Mouse (Mus musculus) heart, postnatal 0 days (tissue): ENCODE results near the gene Rab3gap2. TPM values are rescaled to one million over a fixed set of nuclear protein-coding genes. Genes with fewer than 3 reads are reported as not detected.

Experiments used
- ATAC-seq: fragments of 200-750 bp; cut with Nextera tagmentation; 2 replicates; pipeline ENCODE4 v1.8.0; 2017; ENCODE audit warnings: low read depth, moderate number of reproducible peaks, moderate library complexity; ENCODE audit not compliant: insufficient read depth
- DNase-seq: peaks from one replicate; pipeline ENCODE4 v3.0.0-alpha.2; 2016; ENCODE audit warnings: low spot score
- H3K27ac ChIP-seq: fragments of 300-500 bp; sonication (generic); 2 replicates; pipeline ENCODE4 v1.5.1; 2014; ENCODE audit warnings: low read depth, mild to moderate bottlenecking
- H3K27me3 ChIP-seq: fragments of 300-500 bp; sonication (generic); 2 replicates; pipeline ENCODE4 v1.6.1; 2014; ENCODE audit warnings: low read length, mixed read lengths; ENCODE audit not compliant: control insufficient read depth, insufficient read depth
- H3K36me3 ChIP-seq: fragments of 300-500 bp; sonication (generic); replicated peaks from 2 replicates; pipeline ENCODE4 v1.6.1; 2014; ENCODE audit warnings: low read length, mixed read lengths; ENCODE audit not compliant: control insufficient read depth, insufficient read depth
- H3K4me1 ChIP-seq: fragments of 300-500 bp; sonication (generic); 2 replicates; pipeline ENCODE4 v1.6.1; 2014; ENCODE audit warnings: antibody characterized with exemption; ENCODE audit not compliant: control insufficient read depth, insufficient read depth
- H3K4me2 ChIP-seq: fragments of 300-500 bp; sonication (generic); 2 replicates; pipeline ENCODE4 v1.6.1; 2014; ENCODE audit warnings: low read depth, mild to moderate bottlenecking, low read length, moderate library complexity
- H3K4me3 ChIP-seq: fragments of 300-500 bp; sonication (generic); 2 replicates; pipeline ENCODE4 v1.5.1; 2014; ENCODE audit warnings: low read depth, low read length
- H3K9ac ChIP-seq: fragments of 300-500 bp; sonication (generic); replicated peaks from 2 replicates; pipeline ENCODE4 v1.6.1; 2014; ENCODE audit warnings: low read depth, low read length, mixed read lengths
- H3K9me3 ChIP-seq: fragments of 300-500 bp; sonication (generic); replicated peaks from 2 replicates; pipeline ENCODE4 v1.6.1; 2016; ENCODE audit warnings: low read length; ENCODE audit not compliant: control insufficient read depth
- CTCF ChIP-seq: IDR thresholded peaks from 2 replicates; pipeline ENCODE4 v1.5.1; 2016; ENCODE audit warnings: antibody characterized with exemption, control low read depth, low read depth
- EP300 ChIP-seq: IDR thresholded peaks from 2 replicates; pipeline ENCODE4 v1.6.1; 2016; ENCODE audit warnings: antibody characterized with exemption, low read depth
- WGBS: fragments of 180-500 bp; shearing (Covaris S2); extraction: QIAGEN DNeasy Blood & Tissue Kit; methylation state at CpG from one replicate; pipeline ENCODE4 v1.1.7; 2014; 5-methylcytosine and 5-hydroxymethylcytosine counted together
- polyA plus RNA-seq: library from polyadenylated mRNA; unstranded; fragments of >200 nt; fragmentation: Nextera tagmentation; extraction: Ambion mirVana; gene quantifications from 2 replicates; pipeline ENCODE4 v1.2.1, GENCODE M21; 2015
- total RNA-seq: library from RNA; depleted of rRNA; stranded (reverse); fragments of >200 nt; gene quantifications from 2 replicates; pipeline ENCODE4 v1.2.3, GENCODE M21; 2014; ENCODE audit warnings: low replicate concordance

Gene Rab3gap2
- total and polyA plus RNA-seq, 2 experiments from 2014 or later, result 11.1 to 15.5 TPM

- no peak overlapping the region for H3K4me3 ChIP-seq
- H3K9ac ChIP-seq, result no peak overlapping the region
- H3K27ac ChIP-seq, result no peak overlapping the region
- no peak for ATAC-seq
- H3K4me2 ChIP-seq, result no peak overlapping the region
- 89% methylated on average over 10 of the region's 10 CpGs for WGBS
- peaks cover 84% of the 10 kb centered on the region for H3K36me3 ChIP-seq
- H3K9me3 ChIP-seq, result no peaks in the 10 kb centered on the region
- no peak for TF ChIP-seq CTCF
- no peak for TF ChIP-seq EP300
- no peaks in the 10 kb centered on the region for H3K27me3 ChIP-seq
- DNase-seq, result no peak
- H3K4me1 ChIP-seq, result no peaks in the 10 kb centered on the region
Observed at GRCm38 (mm10) chr1:185292646-185293360, 88.9 kb downstream of the Rab3gap2 start.

GRCm38 (mm10) chr1:185296850-185297249 lies 92.9 kb downstream of the Rab3gap2 start:
- Histone ChIP-seq H3K27me3 (no peaks in the 10 kb centered on the region), H3K9ac (no peak overlapping the region), H3K9me3 (no peaks in the 10 kb centered on the region), H3K4me1 (no peaks in the 10 kb centered on the region), H3K36me3 (peaks cover 60% of the 10 kb centered on the region), H3K4me3 (no peak overlapping the region), H3K4me2 (no peak overlapping the region), H3K27ac (no peak overlapping the region)
- 87% methylated on average over 7 of the region's 7 CpGs for WGBS
- TF ChIP-seq EP300 (no peak), CTCF (no peak)
- no peak for ATAC-seq
- no peak for DNase-seq

GRCm38 (mm10) chr1:185298496-185298895 lies 94.6 kb downstream of the Rab3gap2 start:
- DNase-seq, result no peak
- WGBS, result 90% methylated on average over 8 of the region's 8 CpGs
- Histone ChIP-seq H3K4me2 (no peak overlapping the region), H3K36me3 (peaks cover 59% of the 10 kb centered on the region), H3K27ac (no peak overlapping the region), H3K4me1 (no peaks in the 10 kb centered on the region), H3K9ac (no peak overlapping the region), H3K9me3 (no peaks in the 10 kb centered on the region), H3K27me3 (no peaks in the 10 kb centered on the region), H3K4me3 (no peak overlapping the region)
- TF ChIP-seq EP300 (no peak), CTCF (no peak)
- ATAC-seq, result no peak

- no peak overlapping the region for H3K9ac ChIP-seq
- H3K4me3 ChIP-seq, result no peak overlapping the region
- no peak for ATAC-seq
- no peaks in the 10 kb centered on the region for H3K4me1 ChIP-seq
- H3K9me3 ChIP-seq, result no peaks in the 10 kb centered on the region
- no peak for TF ChIP-seq EP300
- no peak for TF ChIP-seq CTCF
- 93% methylated on average over 6 of the region's 6 CpGs for WGBS
- no peak overlapping the region for H3K4me2 ChIP-seq
- no peaks in the 10 kb centered on the region for H3K27me3 ChIP-seq
- H3K27ac ChIP-seq, result no peak overlapping the region
- peaks cover 31% of the 10 kb centered on the region for H3K36me3 ChIP-seq
- no peak for DNase-seq
Observed at GRCm38 (mm10) chr1:185302816-185303215, 98.9 kb downstream of the Rab3gap2 start.

- Histone ChIP-seq H3K4me3 (no peak overlapping the region), H3K9ac (no peak overlapping the region), H3K27me3 (no peaks in the 10 kb centered on the region), H3K36me3 (peaks cover 27% of the 10 kb centered on the region), H3K27ac (no peak overlapping the region), H3K9me3 (no peaks in the 10 kb centered on the region), H3K4me1 (no peaks in the 10 kb centered on the region), H3K4me2 (no peak overlapping the region)
- TF ChIP-seq CTCF (no peak), EP300 (no peak)
- DNase-seq (no peak), ATAC-seq (no peak)
- 96% methylated on average over 12 of the region's 12 CpGs for WGBS
Observed at GRCm38 (mm10) chr1:185306836-185307235, 102.9 kb downstream of the Rab3gap2 start.

- Histone ChIP-seq H3K27me3 (no peaks in the 10 kb centered on the region), H3K9ac (no peak overlapping the region), H3K36me3 (peaks cover 19% of the 10 kb centered on the region), H3K4me1 (no peaks in the 10 kb centered on the region; the same call in 1 of the 2 replicates), H3K4me2 (no peak overlapping the region), H3K4me3 (no peak overlapping the region), H3K27ac (no peak overlapping the region), H3K9me3 (no peaks in the 10 kb centered on the region)
- 92% methylated on average over 7 of the region's 7 CpGs for WGBS
- ATAC-seq (no peak), DNase-seq (no peak)
- no peak for TF ChIP-seq EP300
- no peak for TF ChIP-seq CTCF
Observed at GRCm38 (mm10) chr1:185307645-185308044, 103.7 kb downstream of the Rab3gap2 start.
